Mouse (Mus musculus) hindbrain, postnatal 0 days (tissue): Measurements from ENCODE around the gene Palm2. TPM values are rescaled to one million over a fixed set of nuclear protein-coding genes. Genes with fewer than 3 reads are reported as not detected.

Source experiments
- ATAC-seq: fragments of 200-750 bp; cut with Nextera tagmentation; 2 replicates; pipeline ENCODE4 v1.8.0; 2017; ENCODE audit warnings: mild to moderate bottlenecking, moderate TSS enrichment, moderate library complexity
- DNase-seq: peaks from one replicate; pipeline ENCODE4 v3.0.0-alpha.2; 2015; ENCODE audit warnings: low spot score
- H3K27ac ChIP-seq: fragments of 300-500 bp; sonication (generic); 2 replicates; pipeline ENCODE4 v1.5.1; 2014; ENCODE audit warnings: mild to moderate bottlenecking
- H3K27me3 ChIP-seq: fragments of 300-500 bp; sonication (generic); 2 replicates; pipeline ENCODE4 v1.6.1; 2014; ENCODE audit warnings: low read length, mixed read lengths; ENCODE audit not compliant: insufficient read depth
- H3K36me3 ChIP-seq: fragments of 300-500 bp; sonication (generic); 2 replicates; pipeline ENCODE4 v1.6.1; 2014; ENCODE audit warnings: low read length, mixed read lengths; ENCODE audit not compliant: insufficient read depth
- H3K4me1 ChIP-seq: fragments of 300-500 bp; sonication (generic); 2 replicates; pipeline ENCODE4 v1.6.1; 2014; ENCODE audit warnings: antibody characterized with exemption, low read length, mixed read lengths; ENCODE audit not compliant: insufficient read depth
- H3K4me2 ChIP-seq: fragments of 300-500 bp; sonication (generic); 2 replicates; pipeline ENCODE4 v1.6.1; 2014; ENCODE audit warnings: low read depth, mild to moderate bottlenecking, low read length, moderate library complexity, mixed read lengths
- H3K4me3 ChIP-seq: fragments of 300-500 bp; sonication (generic); 2 replicates; pipeline ENCODE4 v1.5.1; 2014; ENCODE audit warnings: low read length
- H3K9ac ChIP-seq: fragments of 300-500 bp; sonication (generic); replicated peaks from 2 replicates; pipeline ENCODE4 v1.6.1; 2014; ENCODE audit warnings: mild to moderate bottlenecking, low read length, moderate library complexity, mixed read lengths
- H3K9me3 ChIP-seq: fragments of 300-500 bp; sonication (generic); 2 replicates; pipeline ENCODE4 v1.6.1; 2016; ENCODE audit warnings: low read length, mixed read lengths
- CTCF ChIP-seq: IDR thresholded peaks from 2 replicates; pipeline ENCODE4 v1.5.1; 2016; ENCODE audit warnings: antibody characterized with exemption, control low read depth, low read depth
- WGBS: fragments of 180-500 bp; shearing (Covaris S2); extraction: QIAGEN DNeasy Blood & Tissue Kit; methylation state at CpG from one replicate; pipeline ENCODE4 v1.1.7; 2014; 5-methylcytosine and 5-hydroxymethylcytosine counted together
- polyA plus RNA-seq: library from polyadenylated mRNA; unstranded; fragments of >200 nt; fragmentation: Nextera tagmentation; extraction: Ambion mirVana; gene quantifications from 2 replicates; pipeline ENCODE4 v1.2.1, GENCODE M21; 2015
- total RNA-seq: library from RNA; depleted of rRNA; stranded (reverse); fragments of >200 nt; gene quantifications from 2 replicates; pipeline ENCODE4 v1.2.3, GENCODE M21; 2014

Palm2 gene
- total and polyA plus RNA-seq, 2 experiments from 2014 or later: 15.4 to 19.9 TPM

GRCm38 (mm10) chr4:57575686-57576085 is 141.6 kb downstream of the Palm2 start:
- no peaks in the 10 kb centered on the region for H3K36me3 ChIP-seq
- H3K27me3 ChIP-seq: no peaks in the 10 kb centered on the region
- DNase-seq: no peak
- WGBS: 73% methylated on average over 5 of the region's 5 CpGs
- no peak overlapping the region for H3K27ac ChIP-seq
- H3K4me3 ChIP-seq: no peak overlapping the region
- H3K9ac ChIP-seq: no peak overlapping the region
- 0 out of 2 replicates have a peak, but pooled peaks cover 6% of the 10 kb centered on the region for H3K4me1 ChIP-seq
- ATAC-seq: no peak
- H3K4me2 ChIP-seq: no peak overlapping the region
- no peak for TF ChIP-seq CTCF
- no peaks in the 10 kb centered on the region for H3K9me3 ChIP-seq

GRCm38 (mm10) chr4:57576095-57576494 is 142.0 kb downstream of the Palm2 start:
- no peak overlapping the region for H3K9ac ChIP-seq
- no peak for DNase-seq
- no peak for TF ChIP-seq CTCF
- H3K4me3 ChIP-seq: no peak overlapping the region
- ATAC-seq: no peak
- H3K4me1 ChIP-seq: 0 out of 2 replicates have a peak, but pooled peaks cover 6% of the 10 kb centered on the region
- no peak overlapping the region for H3K4me2 ChIP-seq
- 80% methylated on average over 11 of the region's 11 CpGs for WGBS
- no peak overlapping the region for H3K27ac ChIP-seq
- H3K27me3 ChIP-seq: no peaks in the 10 kb centered on the region
- no peaks in the 10 kb centered on the region for H3K36me3 ChIP-seq
- no peaks in the 10 kb centered on the region for H3K9me3 ChIP-seq

GRCm38 (mm10) chr4:57579683-57580082 is 145.6 kb downstream of the Palm2 start:
- no peak overlapping the region for H3K4me2 ChIP-seq
- DNase-seq: no peak
- 86% methylated on average over 10 of the region's 10 CpGs for WGBS

GRCm38 (mm10) chr4:57585281-57585800 is 151.3 kb downstream of the Palm2 start:
- H3K27ac ChIP-seq: no peak overlapping the region
- H3K4me1 ChIP-seq: no peaks in the 10 kb centered on the region
- H3K4me3 ChIP-seq: no peak overlapping the region
- WGBS: 93% methylated on average over 6 of the region's 6 CpGs
- no peaks in the 10 kb centered on the region for H3K36me3 ChIP-seq
- H3K27me3 ChIP-seq: no peaks in the 10 kb centered on the region
- TF ChIP-seq CTCF: no peak
- no peak overlapping the region for H3K9ac ChIP-seq
- H3K9me3 ChIP-seq: no peaks in the 10 kb centered on the region
- ATAC-seq: no peak
- no peak for DNase-seq
- H3K4me2 ChIP-seq: no peak overlapping the region

More at GRCm38 (mm10) chr4:57579683-57580082, 145.6 kb downstream of the Palm2 start:
- Histone ChIP-seq H3K27me3 (no peaks in the 10 kb centered on the region), H3K36me3 (no peaks in the 10 kb centered on the region), H3K27ac (no peak overlapping the region), H3K4me3 (no peak overlapping the region), H3K4me1 (0 out of 2 replicates have a peak, but pooled peaks cover 1% of the 10 kb centered on the region), H3K9me3 (no peaks in the 10 kb centered on the region), H3K9ac (no peak overlapping the region)
- ATAC-seq: no peak
- no peak for TF ChIP-seq CTCF

GRCm38 (mm10) chr4:57586933-57587658 is 153.0 kb downstream of the Palm2 start:
- H3K27ac ChIP-seq: no peak overlapping the region
- H3K4me1 ChIP-seq: no peaks in the 10 kb centered on the region
- no peaks in the 10 kb centered on the region for H3K9me3 ChIP-seq
- no peak overlapping the region for H3K9ac ChIP-seq
- no peak overlapping the region for H3K4me3 ChIP-seq
- no peaks in the 10 kb centered on the region for H3K36me3 ChIP-seq
- no peak overlapping the region for H3K4me2 ChIP-seq
- TF ChIP-seq CTCF: no peak
- DNase-seq (no peak), ATAC-seq (no peak)
- 75% methylated on average over 7 of the region's 7 CpGs for WGBS
- H3K27me3 ChIP-seq: no peaks in the 10 kb centered on the region

GRCm38 (mm10) chr4:57588356-57588755 is 154.3 kb downstream of the Palm2 start:
- ATAC-seq (no peak), DNase-seq (no peak)
- Histone ChIP-seq H3K4me3 (no peak overlapping the region), H3K36me3 (no peaks in the 10 kb centered on the region), H3K9ac (no peak overlapping the region), H3K27ac (no peak overlapping the region), H3K4me2 (no peak overlapping the region), H3K4me1 (no peaks in the 10 kb centered on the region), H3K27me3 (no peaks in the 10 kb centered on the region), H3K9me3 (no peaks in the 10 kb centered on the region)
- no peak for TF ChIP-seq CTCF
- WGBS: 100% methylated on average over 1 of the region's 1 CpGs

GRCm38 (mm10) chr4:57592751-57593150 is 158.7 kb downstream of the Palm2 start:
- H3K9ac ChIP-seq: no peak overlapping the region
- 59% methylated on average over 4 of the region's 4 CpGs for WGBS
- no peaks in the 10 kb centered on the region for H3K27me3 ChIP-seq
- H3K4me3 ChIP-seq: no peak overlapping the region
- H3K27ac ChIP-seq: no peak overlapping the region
- ATAC-seq (no peak), DNase-seq (no peak)
- TF ChIP-seq CTCF: no peak
- H3K4me2 ChIP-seq: no peak overlapping the region
- H3K4me1 ChIP-seq: no peaks in the 10 kb centered on the region
- H3K36me3 ChIP-seq: no peaks in the 10 kb centered on the region
- no peaks in the 10 kb centered on the region for H3K9me3 ChIP-seq
